Mouse (Mus musculus) embryonic facial prominence, embryonic 15.5 days (tissue): ENCODE data around the gene Ush2a. TPM values are rescaled to one million over a fixed set of nuclear protein-coding genes. Genes with fewer than 3 reads are reported as not detected.
A peak's percentile ranks its signal among the peaks of the same experiment; 100 is the strongest.

Experiments used
- ATAC-seq: fragments of 200-750 bp; cut with Nextera tagmentation; 2 replicates; pipeline ENCODE4 v1.8.0; 2017; ENCODE audit warnings: low read depth, moderate TSS enrichment; ENCODE audit not compliant: insufficient number of reproducible peaks, low FRiP score, low TSS enrichment
- H3K27ac ChIP-seq: fragments of 300-500 bp; sonication (generic); replicated peaks from 2 replicates; pipeline ENCODE4 v1.5.1; 2015; ENCODE audit warnings: mild to moderate bottlenecking, inconsistent platforms
- H3K27me3 ChIP-seq: fragments of 300-500 bp; sonication (generic); 2 replicates; pipeline ENCODE4 v1.6.1; 2015; ENCODE audit warnings: inconsistent platforms
- H3K36me3 ChIP-seq: fragments of 300-500 bp; sonication (generic); 2 replicates; pipeline ENCODE4 v1.6.1; 2015; ENCODE audit warnings: mild to moderate bottlenecking, inconsistent platforms
- H3K4me1 ChIP-seq: fragments of 300-500 bp; sonication (generic); 2 replicates; pipeline ENCODE4 v1.6.1; 2015; ENCODE audit warnings: inconsistent platforms
- H3K4me2 ChIP-seq: fragments of 300-500 bp; sonication (generic); replicated peaks from 2 replicates; pipeline ENCODE4 v1.6.1; 2015; ENCODE audit warnings: mild to moderate bottlenecking, inconsistent platforms
- H3K4me3 ChIP-seq: fragments of 300-500 bp; sonication (generic); replicated peaks from 2 replicates; pipeline ENCODE4 v1.5.1; 2015; ENCODE audit warnings: mild to moderate bottlenecking, inconsistent platforms
- H3K9ac ChIP-seq: fragments of 300-500 bp; sonication (generic); 2 replicates; pipeline ENCODE4 v1.6.1; 2015; ENCODE audit warnings: inconsistent platforms
- H3K9me3 ChIP-seq: fragments of 300-500 bp; sonication (generic); replicated peaks from 2 replicates; pipeline ENCODE4 v1.6.1; 2016; ENCODE audit warnings: inconsistent platforms
- WGBS: fragments of 180-500 bp; shearing (Covaris S2); methylation state at CpG from one replicate; pipeline ENCODE4 v1.1.7; 2015; 5-methylcytosine and 5-hydroxymethylcytosine counted together
- polyA plus RNA-seq: library from polyadenylated mRNA; unstranded; fragments of >200 nt; fragmentation: Nextera tagmentation; extraction: Ambion mirVana; gene quantifications from 2 replicates; pipeline ENCODE4 v1.2.1, GENCODE M21; 2015

Ush2a gene
- polyA plus RNA-seq, 1 experiment from 2014 or later, result 0.04 TPM

- Histone ChIP-seq H3K4me1 (peaks cover 13% of the 10 kb centered on the region), H3K9me3 (no peaks in the 10 kb centered on the region), H3K4me3 (0 out of 2 replicates have a peak overlapping the region, but pooled peaks have one; percentile 16), H3K36me3 (no peaks in the 10 kb centered on the region), H3K27me3 (no peaks in the 10 kb centered on the region), H3K27ac (no peak overlapping the region), H3K9ac (no peak overlapping the region), H3K4me2 (peak overlapping the region; percentile 42; the same call in 1 of the 2 replicates)
- no peak for ATAC-seq
- 14% methylated on average over 4 of the region's 4 CpGs for WGBS
Observed at GRCm38 (mm10) chr1:189013587-189013921, 751.7 kb downstream of the Ush2a start.
